In genomic region chr4:53228444-53228843, GRCm38 (mm10) we compare ENCODE assay signal across 15 mouse cellular contexts.
A peak's percentile ranks its signal among the peaks of the same experiment; 100 is the strongest.
DNase-seq lines count a peak whose midpoint lies in the region; ATAC-seq and TF ChIP-seq lines count a peak whose summit lies in the region.
"Had no signal": no experiment of that assay in that cellular context is flagged by ENCODE, and none has a peak within 500 bp of the region (broad histone marks: within the 10 kb centered on the region; RNA-seq: fewer than 3 reads in every experiment).

No protein-coding gene starts in this region.

- no peak overlapping the region for H3K27ac ChIP-seq in kidney, postnatal 0 days
- H3K27ac ChIP-seq in embryonic fibroblast, embryonic 13.5 days (ENCODE audit: insufficient read depth, low read length), result peak overlapping the region; percentile 59
- H3K27ac ChIP-seq in liver, embryonic 11.5 days (ENCODE audit: low read depth, low read length), result no peak overlapping the region
- H3K27ac ChIP-seq: forebrain, embryonic 12.5 days; heart, adult 2 months; limb, embryonic 13.5 days had no signal

- no peaks in the 10 kb centered on the region for H3K9me3 ChIP-seq in kidney, postnatal 0 days (replicated peaks; ENCODE audit: low read length)
- H3K9me3 ChIP-seq in liver, embryonic 11.5 days (ENCODE audit: control insufficient read depth, low read length), result no peaks in the 10 kb centered on the region
- H3K9me3 ChIP-seq: forebrain, embryonic 12.5 days; limb, embryonic 13.5 days had no signal

- H3K27me3 ChIP-seq in kidney, postnatal 0 days (ENCODE audit: insufficient read depth, low read length), result no peaks in the 10 kb centered on the region
- H3K27me3 ChIP-seq in liver, embryonic 11.5 days (replicated peaks; ENCODE audit: control insufficient read depth, insufficient read depth, low read length), result no peaks in the 10 kb centered on the region
- H3K27me3 ChIP-seq: forebrain, embryonic 12.5 days; limb, embryonic 13.5 days had no signal

- no peak for ATAC-seq in kidney, postnatal 0 days (replicated peaks; ENCODE audit: low FRiP score, low read depth)
- no peak for ATAC-seq in liver, embryonic 11.5 days (replicated peaks; ENCODE audit: low FRiP score)

- no peak overlapping the region for H3K4me3 ChIP-seq in kidney, postnatal 0 days (replicated peaks; ENCODE audit: low read depth, low read length)
- H3K4me3 ChIP-seq in embryonic fibroblast, embryonic 13.5 days (ENCODE audit: insufficient read depth, low read length), result no peak overlapping the region
- H3K4me3 ChIP-seq in liver, embryonic 11.5 days (ENCODE audit: low read depth, low read length), result no peak overlapping the region
- H3K4me3 ChIP-seq: forebrain, embryonic 12.5 days; heart, adult 2 months; limb, embryonic 13.5 days had no signal

- 31% methylated on average over 4 of the region's 4 CpGs for WGBS in kidney, postnatal 0 days
- 69% methylated on average over 4 of the region's 4 CpGs for WGBS in liver, embryonic 11.5 days

- TF ChIP-seq POLR2A in embryonic fibroblast, embryonic 13.5 days (IDR thresholded peaks at IDR 0.05; ENCODE audit: low read depth, low read length), result no peak

- DNase-seq in adrenal gland, adult (ENCODE audit: inconsistent age in 2 of 2, low spot score in 1 of 2), result peak; percentile 30 to 61
- no peak for DNase-seq in adrenal gland, postnatal 25 days
- peak; percentile 41 for DNase-seq in kidney, postnatal 0 days (ENCODE audit: low spot score)
- no peak for DNase-seq in kidney, postnatal 10 days
- no peak for DNase-seq in right cerebral cortex, postnatal 36 days (ENCODE audit: low spot score in 2 of 2)
- no peak for DNase-seq in urinary bladder, postnatal 14 days (ENCODE audit: low spot score)
- DNase-seq in liver, embryonic 11.5 days (ENCODE audit: low spot score), result no peak
- DNase-seq: cerebellum, adult 9-10 months; kidney, postnatal 25 days; layer of hippocampus, postnatal 36 days; lung, adult 2 months had no signal

- no peaks in the 10 kb centered on the region for H3K36me3 ChIP-seq in kidney, postnatal 0 days (ENCODE audit: insufficient read depth, low read length)
- no peaks in the 10 kb centered on the region for H3K36me3 ChIP-seq in liver, embryonic 11.5 days (ENCODE audit: control insufficient read depth, insufficient read depth, low read length)
- H3K36me3 ChIP-seq: forebrain, embryonic 12.5 days; limb, embryonic 13.5 days had no signal

- TF ChIP-seq CTCF in kidney, postnatal 0 days (IDR thresholded peaks at IDR 0.05; ENCODE audit: low read depth), result no peak
- no peak for TF ChIP-seq CTCF in embryonic fibroblast, embryonic 13.5 days (IDR thresholded peaks at IDR 0.05; ENCODE audit: borderline replicate concordance, insufficient read depth, low read length)

- H3K4me2 ChIP-seq in kidney, postnatal 0 days (ENCODE audit: low read length), result no peak overlapping the region
- no peak overlapping the region for H3K4me2 ChIP-seq in liver, embryonic 11.5 days
- H3K4me2 ChIP-seq: forebrain, embryonic 12.5 days; limb, embryonic 13.5 days had no signal

- no peaks in the 10 kb centered on the region for H3K4me1 ChIP-seq in kidney, postnatal 0 days (replicated peaks; ENCODE audit: insufficient read depth, low read length)
- peaks cover 13% of the 10 kb centered on the region for H3K4me1 ChIP-seq in embryonic fibroblast, embryonic 13.5 days (ENCODE audit: control insufficient read depth, insufficient read depth, low read length)
- no peaks in the 10 kb centered on the region for H3K4me1 ChIP-seq in liver, embryonic 11.5 days (replicated peaks; ENCODE audit: control insufficient read depth, insufficient read depth, low read length)

- no peak overlapping the region for H3K9ac ChIP-seq in kidney, postnatal 0 days (ENCODE audit: low read depth, low read length)
- H3K9ac ChIP-seq in liver, embryonic 11.5 days (ENCODE audit: low read depth, low read length), result no peak overlapping the region
- H3K9ac ChIP-seq: forebrain, embryonic 12.5 days; limb, embryonic 13.5 days had no signal

Comparison
In these comparisons a context has a peak if more than half of its experiments do, and no peak if none do; other contexts are left out.
1. DNase-seq: peak in adrenal gland, adult (2 of 2) and kidney, postnatal 0 days (single experiment); none in adrenal gland, postnatal 25 days (single experiment), kidney, postnatal 10 days (single experiment), right cerebral cortex, postnatal 36 days (0 of 2), urinary bladder, postnatal 14 days (single experiment) and liver, embryonic 11.5 days (single experiment).